Mouse (Mus musculus) layer of hippocampus, adult 9-11 months (tissue): ENCODE results near the gene Lztr1.

ENCODE experiments used
- DNase-seq: peaks from one replicate; pipeline ENCODE4 v3.0.0; 2022

The Lztr1 gene

DNA sequence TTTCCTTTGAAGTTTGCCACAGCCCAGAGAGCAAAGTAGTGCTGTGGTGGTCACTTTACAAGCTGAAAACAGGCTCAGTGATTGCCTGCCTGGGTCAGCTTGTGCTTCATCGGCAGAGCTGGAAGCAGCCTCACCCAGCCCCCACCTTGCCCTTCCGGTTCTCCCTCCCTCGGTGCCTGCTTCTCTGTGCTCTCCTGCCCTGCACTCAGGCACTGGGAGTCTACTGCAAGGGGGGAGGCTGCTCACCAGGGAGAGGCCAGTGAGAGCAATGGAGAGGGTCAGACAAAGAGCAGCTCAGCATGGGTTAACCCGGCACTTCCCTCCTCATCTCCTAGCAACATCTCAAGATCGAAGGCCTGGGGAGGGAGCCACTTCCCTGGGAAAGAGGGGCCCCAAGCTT lies 50.3 kb downstream of the Lztr1 start:
- DNase-seq, result no peak

DNA sequence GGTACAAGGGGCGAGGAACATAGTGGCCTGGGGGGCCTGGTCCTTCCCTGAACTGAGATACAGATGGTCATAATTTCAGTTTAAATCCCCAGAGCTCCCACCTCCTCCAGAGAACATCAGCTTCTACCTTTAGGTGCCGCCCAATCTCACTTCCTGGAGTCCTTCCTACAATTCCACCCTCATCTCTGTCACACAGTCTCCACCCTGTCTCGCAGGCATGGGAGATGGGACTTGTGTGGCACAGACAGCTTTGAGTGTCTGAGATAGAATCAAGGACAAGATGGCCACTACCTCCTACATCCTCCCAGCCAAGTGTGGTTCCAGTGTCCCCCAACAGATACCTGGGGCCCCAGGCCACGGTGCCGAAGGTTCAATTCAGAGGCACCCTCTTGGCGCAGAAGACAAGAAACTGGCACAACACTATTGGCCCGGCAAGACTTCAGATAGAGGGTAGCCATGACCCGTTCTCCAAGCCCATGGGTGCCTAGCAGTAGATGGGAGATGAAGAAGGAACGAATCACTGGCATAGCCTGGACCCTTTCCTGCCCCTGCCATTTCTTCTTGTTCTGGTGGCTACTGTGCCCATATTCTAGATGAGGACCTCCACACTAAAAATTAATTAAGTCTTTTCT lies 51.0 kb downstream of the Lztr1 start:
- DNase-seq, result no peak

DNA sequence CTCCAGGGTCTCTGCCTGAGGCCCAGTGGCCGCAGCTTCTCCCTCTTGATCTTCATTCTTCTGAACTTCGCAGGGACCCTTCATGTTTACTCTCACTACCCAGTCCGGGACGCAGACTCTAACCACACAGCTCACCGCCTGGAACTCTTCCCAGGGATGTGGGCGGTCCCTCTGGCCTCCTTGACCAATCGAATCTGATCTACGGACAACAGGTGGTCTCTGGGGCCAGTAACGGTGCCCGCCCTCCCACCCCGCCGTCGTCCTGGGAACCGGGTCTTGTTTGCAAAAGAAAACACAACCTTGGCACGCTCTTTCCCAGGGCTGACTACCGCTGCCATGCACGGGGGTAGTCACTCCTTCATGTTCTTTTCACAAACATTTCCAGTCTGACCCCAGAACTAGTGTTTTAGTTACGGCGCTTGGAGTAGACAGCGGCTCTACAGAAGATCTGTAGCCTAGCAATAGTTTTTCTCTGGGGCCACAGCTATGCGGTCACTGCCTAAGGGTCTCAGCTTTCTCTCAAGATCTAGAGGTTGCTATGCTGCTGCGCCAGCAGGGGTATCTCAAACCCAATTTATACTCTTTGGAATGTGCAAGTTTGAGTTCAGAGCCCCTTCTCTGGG lies 52.8 kb downstream of the Lztr1 start, which contains the start of gene Lrrc74b:
Lrrc74b (minus strand) TSS at position 120 of the 623 bp plus-strand sequence.
- DNase-seq, result no peak

DNA sequence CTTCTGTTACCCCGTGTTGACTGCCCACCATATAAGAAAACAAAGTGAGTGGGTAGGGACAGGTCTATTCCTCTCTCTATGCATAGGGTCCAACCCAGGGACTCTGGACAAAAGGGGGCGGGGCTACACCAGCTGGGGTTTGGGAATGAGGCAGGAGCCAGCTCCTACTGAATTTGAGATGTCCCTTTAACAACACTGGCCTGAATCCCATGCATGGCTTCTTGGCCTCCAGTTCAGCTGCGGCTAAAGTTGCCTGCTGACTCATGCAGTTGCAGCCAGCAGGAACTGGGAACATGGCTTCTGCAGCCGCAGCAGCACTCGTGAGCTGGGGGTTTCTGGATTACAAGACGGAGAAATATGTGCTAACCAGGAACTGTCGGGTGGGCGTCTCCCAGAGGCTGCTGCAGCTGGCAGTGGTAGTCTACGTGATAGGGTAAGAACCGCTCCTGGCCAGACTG lies 53.3 kb downstream of the Lztr1 start, which contains the start of gene P2rx6:
P2rx6 (plus strand) TSS at position 135 of the 458 bp plus-strand sequence.
- DNase-seq, result no peak

DNA sequence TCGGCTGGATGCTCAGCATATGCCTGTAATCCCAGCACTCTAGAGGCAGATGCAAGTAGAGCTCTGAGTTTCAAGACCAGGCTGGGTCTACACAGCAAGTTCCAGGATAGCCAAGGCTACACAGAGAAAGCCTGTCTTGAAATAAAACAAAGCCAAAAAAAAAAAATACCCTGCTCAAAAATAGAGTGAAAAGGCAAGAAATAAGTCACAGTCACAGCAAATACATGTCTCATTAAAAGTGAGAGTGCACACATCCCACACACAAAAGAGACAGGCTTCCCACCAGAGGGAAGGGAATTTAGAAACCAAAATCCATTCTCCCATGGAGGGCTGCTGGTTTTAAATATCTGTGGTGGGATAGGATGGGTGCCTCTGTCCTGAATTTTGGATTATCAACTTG lies 55.1 kb downstream of the Lztr1 start:
- no peak for DNase-seq

DNA sequence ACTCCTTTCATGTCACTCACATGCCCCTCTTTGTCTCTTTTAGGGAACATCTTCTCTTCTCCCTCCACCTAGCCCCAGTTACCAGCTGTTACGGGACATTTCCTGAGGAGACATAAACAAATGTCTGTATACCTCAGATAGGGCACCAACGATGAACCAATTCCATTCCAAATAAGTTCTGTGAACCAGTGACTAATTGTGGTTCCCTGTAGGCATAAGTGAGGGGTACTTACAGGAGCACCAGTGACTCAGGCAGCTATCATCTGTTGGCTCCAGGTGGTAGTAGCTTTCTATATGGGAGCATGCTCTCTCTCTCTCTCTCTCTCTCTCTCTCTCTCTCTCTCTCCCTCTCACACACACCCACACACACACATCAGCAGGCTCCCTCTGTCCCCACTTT lies 55.7 kb downstream of the Lztr1 start:
- peak; percentile 63 for DNase-seq

DNA sequence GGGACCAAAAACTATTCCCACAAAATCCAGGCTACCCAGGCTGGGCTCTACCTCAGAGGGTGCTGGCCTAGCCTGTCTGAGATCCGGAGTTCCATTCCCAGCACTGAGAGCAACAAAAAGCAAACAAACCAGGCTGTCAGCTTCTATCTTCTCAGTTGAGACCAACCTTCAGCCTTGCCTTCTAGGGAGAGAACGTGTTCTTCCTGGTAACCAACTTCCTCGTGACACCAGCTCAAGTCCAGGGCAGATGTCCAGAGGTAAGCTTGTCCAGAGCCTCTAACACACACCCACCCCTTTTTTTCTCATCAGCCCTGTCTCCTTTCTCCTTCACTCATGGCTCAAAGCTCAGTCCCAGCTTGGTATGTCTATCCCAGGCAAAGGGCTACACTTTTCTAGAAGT lies 56.3 kb downstream of the Lztr1 start:
- DNase-seq, result no peak

DNA sequence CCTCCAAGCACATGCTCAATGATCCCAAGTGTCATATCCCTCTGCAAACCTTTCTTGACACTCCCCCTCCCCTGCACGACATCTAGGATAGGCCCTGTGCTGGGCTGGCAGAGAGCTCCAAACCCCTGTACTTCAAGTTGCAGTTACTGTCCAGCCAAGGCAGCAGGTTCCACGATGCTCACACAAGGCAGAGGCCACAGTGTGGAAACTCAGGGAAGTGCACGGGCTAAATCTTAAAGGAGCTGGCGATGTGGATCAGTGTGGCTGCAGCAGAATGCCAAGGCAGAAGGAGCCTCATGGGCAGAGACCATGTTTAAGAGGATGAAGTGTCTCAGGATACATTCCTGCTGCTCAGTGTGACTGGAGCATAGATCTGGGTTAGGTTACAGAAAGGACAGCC lies 57.7 kb downstream of the Lztr1 start:
- no peak for DNase-seq
